Mouse (Mus musculus) liver, adult 2 months (tissue): ENCODE data around the gene Gcnt1.

ENCODE experiments used
- CTCF ChIP-seq: fragments of 200-500 bp; IDR thresholded peaks from 2 replicates; pipeline ENCODE4 v1.5.1; 2011; ENCODE audit warnings: low read depth, low read length, control low read depth
- POLR2A ChIP-seq: fragments of 200-500 bp; IDR thresholded peaks from 2 replicates; pipeline ENCODE4 v1.6.1; 2011; ENCODE audit warnings: low read length, control low read depth; ENCODE audit not compliant: insufficient read depth; ENCODE audit errors: extremely low read depth

DNA sequence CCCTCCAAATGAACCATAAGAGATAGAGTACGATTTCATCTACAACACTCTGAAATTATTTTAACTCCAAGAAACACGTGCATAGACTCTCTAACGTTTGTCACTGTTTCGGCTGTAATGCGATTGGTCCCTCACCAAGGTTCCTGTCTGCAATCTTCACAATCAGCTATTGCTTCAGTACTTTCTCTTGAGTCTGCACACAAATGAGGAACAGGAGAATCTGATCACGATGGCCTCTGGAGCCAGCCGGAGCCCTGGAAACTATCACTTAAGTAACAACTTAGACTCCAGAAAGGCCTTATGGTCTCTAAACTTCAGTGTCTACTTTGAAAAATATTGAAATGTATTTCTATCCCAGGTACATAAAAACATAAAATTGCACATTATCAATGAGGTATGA lies 27.8 kb downstream of the Gcnt1 start:
- TF ChIP-seq CTCF (no peak), POLR2A (no peak)
